Mouse (Mus musculus) CD4-positive, CD25-positive, alpha-beta regulatory T cell, adult 4 months (primary cell): ENCODE measurements around the gene 4930432M17Rik. TPM values are rescaled to one million over a fixed set of nuclear protein-coding genes. Genes with fewer than 3 reads are reported as not detected.

ENCODE experiments used
- ATAC-seq: one replicate; pipeline ENCODE4 v1.8.0; 2017
- polyA plus RNA-seq, 2 experiments: library from polyadenylated mRNA; unstranded; fragments of 100-300 nt; shearing (Covaris generic); gene quantifications; one replicate each; pipeline ENCODE4 v1.2.1; 2017

The 4930432M17Rik gene
- not detected for polyA plus RNA-seq

DNA sequence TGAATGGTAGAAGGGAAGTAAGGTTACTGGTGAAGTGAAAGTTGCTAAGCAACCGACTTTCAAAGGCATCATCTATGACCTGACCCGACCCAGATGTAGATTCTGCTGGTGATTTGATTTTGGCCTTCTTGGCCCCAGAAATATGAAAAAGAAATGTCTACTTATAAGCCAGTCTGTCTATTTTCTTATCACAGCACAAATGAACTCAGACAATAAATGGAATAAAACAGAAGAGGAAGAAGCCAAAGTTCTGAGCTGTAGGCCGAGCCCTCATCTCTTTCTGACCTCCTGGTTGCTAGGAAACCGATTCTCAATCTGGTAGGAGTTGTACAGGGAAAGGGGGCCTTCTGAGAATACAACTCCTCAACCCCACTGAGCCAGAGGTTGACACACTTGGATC, at the start of gene 4930432M17Rik:
4930432M17Rik (plus strand) TSS at position 301 of the 400 bp plus-strand sequence.
- ATAC-seq = no peak

- ATAC-seq = no peak
Measured at GRCm38 (mm10) chr3:121625662-121626061, 44.9 kb upstream of the 4930432M17Rik start.

- no peak for ATAC-seq
Measured at GRCm38 (mm10) chr3:121626273-121626672, 44.3 kb upstream of the 4930432M17Rik start.

DNA sequence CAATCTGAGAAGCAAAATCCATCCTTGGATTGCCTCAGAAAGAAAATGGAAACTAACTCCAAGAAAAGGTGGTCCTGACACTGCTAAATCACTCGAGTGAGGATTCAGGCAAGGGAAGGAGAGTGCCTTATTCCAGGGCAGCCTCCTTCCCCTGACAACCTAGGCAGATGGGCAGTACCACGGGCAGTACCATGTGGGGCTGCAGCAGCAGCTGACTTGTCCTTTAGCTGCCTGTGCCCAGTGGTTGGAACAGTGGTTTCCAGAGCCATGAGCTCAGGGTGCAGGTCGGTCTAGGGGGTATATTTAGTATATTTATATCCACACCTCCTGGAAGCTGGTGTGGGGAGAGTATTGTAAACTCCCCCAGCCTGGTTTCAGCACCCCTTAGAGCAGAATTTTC, 42.3 kb upstream of the 4930432M17Rik start:
- ATAC-seq = no peak

DNA sequence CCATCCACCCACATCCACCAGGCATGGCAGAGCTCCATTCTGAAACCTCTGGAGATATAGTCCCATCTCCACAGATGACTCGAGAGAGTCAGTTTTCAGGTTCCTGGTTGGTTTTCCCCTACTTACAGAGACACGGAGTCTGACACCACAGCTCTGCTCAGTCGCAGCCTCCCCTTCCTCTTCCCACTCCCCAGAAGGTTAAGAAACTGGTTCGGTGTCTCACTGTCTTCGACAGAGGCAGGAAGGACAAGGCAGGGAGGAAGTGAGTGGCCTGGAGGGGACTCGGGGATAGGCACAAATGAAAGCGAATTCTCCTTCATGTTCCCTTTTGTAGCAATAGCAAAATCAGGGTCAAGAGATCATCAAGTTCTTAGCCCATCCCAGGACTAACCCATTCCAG, 39.9 kb upstream of the 4930432M17Rik start:
- no peak for ATAC-seq

DNA sequence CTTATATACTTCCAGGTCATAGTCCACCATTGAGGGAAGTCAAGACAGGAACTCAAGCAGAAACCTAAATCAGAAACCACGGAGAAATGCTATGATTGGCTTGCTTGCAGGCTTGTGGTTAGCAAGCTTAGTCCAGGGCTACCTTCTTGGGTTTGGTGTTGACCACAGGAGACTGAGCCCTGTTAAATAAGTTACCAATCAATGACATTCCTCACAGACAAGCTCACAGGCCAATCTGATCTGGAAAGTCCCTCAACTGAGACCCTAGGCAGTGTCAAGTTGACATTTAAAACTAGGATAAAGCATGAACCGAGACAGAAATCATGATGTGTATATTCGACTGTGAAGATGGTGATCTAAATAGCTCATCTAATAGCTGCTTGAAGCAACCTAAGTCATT, 35.6 kb upstream of the 4930432M17Rik start:
- no peak for ATAC-seq

DNA sequence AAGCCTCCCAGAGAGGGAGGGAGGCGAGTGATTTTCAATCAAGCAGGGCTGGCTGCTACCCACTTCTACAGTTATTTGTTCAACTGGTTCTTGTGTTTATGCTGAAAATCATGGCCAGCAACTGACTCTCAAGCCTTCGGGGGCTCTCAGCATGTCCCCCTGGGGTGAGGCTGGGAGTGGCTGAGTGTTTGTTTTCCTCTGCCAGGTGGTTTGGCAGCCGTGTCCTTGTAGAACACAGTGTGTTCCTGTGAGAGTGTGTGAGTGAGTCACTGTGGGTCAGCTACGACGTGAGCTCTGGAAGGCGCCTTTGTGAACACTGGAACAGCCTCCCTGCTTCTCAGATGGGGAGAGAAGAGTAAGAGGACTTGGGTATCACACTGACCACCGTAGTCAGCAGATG, 35.1 kb upstream of the 4930432M17Rik start:
- ATAC-seq = no peak

GRCm38 (mm10) chr3:121636315-121636714, 34.2 kb upstream of the 4930432M17Rik start:
- no peak for ATAC-seq

DNA sequence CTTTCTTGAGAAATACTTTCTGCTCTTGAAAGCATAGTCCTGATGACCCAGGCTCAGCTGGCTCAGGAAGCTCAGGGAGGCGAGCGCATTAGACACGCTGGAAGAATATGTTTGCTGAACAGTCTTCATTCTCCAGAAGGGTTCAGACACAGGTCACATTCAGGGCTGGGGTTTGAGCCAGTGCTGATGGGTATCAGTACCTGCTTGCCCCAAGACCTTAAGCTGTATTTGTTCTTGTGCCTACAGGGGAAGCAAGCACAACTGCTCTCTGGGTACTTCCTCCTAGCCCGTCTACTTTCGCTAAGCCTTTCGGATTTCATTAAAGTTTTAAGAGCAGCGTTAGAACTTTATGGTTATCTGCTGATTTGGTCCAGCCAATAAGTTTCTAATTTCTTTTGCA, 33.8 kb upstream of the 4930432M17Rik start:
- ATAC-seq = no peak

- ATAC-seq = no peak
Measured at GRCm38 (mm10) chr3:121637792-121638191, 32.8 kb upstream of the 4930432M17Rik start.

DNA sequence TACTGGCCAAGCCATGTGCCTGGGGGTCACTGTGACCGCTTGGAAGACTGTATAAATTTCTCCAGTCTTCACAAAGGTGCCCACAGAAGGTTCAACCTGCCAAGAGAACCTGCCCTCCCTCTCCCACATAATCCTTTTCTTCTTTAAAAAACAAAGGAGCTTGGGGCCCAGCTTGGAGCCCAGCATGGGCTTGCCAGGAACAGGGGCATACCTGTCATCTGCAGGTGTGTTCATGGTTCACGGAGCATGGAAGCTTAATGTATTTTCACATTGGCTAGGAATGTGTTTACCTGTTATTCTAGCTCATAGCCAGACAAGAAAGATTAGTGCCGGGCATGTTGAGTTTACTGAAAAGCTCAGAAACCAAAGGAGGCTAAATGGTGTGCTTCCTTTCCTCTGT, 32.3 kb upstream of the 4930432M17Rik start:
- no peak for ATAC-seq

DNA sequence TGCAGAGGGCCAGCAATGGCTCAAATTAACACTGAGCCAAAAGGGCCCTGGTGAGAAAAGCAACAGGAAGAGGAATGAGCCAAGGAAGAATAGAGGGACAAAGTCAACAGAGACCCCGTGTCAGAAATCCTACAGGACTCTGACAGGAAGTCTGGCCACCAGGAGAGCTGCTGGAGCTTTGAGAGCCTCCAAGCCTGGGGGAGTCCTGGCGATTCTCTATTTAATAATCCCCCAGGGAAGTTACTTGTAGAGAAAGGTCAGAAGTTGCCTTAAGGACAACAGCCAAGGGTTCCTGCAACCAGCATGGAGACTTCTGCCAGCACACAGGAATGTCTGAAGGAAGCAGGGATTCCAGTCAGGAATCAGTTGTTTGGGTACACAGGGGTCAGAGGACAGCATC, 30.0 kb upstream of the 4930432M17Rik start:
- no peak for ATAC-seq

GRCm38 (mm10) chr3:121643236-121643635, 27.3 kb upstream of the 4930432M17Rik start:
- no peak for ATAC-seq

DNA sequence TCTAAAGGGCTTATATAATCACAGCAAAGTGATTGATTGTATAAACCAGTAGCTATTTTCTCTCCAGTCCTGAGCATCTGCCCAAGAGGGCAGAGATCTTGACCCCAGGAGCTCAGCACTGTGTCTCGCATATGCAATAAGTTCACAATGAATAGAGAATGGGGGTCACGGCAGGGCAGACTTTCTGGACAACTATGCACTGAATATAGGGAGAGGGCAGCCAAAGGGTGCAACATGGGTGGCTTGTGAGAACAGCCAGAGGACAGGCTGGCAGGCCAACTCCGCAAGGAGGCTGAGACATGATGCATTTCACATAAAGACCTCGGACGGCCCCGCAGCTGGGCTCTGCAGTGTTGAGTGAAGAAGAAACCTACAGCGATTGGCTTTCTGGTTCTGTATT, 25.1 kb upstream of the 4930432M17Rik start:
- ATAC-seq = no peak

DNA sequence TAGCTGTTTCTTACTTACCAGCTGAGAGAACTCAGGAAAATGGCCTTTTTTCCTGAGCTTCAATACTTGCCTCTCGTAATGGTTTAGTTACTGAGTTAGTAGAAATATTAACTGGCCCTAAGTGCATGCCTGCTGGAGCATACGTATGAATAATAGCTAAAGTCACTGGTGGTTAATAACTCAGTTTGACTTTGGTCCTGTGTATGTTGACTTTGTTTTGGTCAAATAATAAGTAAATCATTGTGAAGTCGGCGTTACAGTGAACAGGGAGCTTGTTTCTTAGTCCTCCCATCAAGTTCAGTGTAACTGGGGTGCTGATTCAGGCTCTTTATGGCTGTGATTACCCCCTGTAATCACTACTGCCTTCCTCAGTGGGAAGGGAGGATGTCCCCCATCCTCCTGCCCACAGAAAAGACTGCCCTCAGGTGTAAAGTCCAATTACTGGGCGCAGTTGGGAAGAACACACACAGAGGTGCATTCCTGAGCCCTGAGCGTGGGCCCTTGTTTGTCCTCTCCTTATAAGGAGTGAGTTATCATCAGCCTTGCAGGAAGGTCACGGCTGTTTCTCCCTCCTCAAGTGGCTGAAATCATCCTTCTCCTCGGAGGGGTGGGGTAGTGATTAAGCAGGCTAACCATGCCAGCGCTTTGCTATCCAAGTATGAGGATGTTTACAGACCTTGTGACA, 24.1 kb upstream of the 4930432M17Rik start:
- no peak for ATAC-seq

GRCm38 (mm10) chr3:121648238-121648778, 22.3 kb upstream of the 4930432M17Rik start:
- ATAC-seq = no peak

DNA sequence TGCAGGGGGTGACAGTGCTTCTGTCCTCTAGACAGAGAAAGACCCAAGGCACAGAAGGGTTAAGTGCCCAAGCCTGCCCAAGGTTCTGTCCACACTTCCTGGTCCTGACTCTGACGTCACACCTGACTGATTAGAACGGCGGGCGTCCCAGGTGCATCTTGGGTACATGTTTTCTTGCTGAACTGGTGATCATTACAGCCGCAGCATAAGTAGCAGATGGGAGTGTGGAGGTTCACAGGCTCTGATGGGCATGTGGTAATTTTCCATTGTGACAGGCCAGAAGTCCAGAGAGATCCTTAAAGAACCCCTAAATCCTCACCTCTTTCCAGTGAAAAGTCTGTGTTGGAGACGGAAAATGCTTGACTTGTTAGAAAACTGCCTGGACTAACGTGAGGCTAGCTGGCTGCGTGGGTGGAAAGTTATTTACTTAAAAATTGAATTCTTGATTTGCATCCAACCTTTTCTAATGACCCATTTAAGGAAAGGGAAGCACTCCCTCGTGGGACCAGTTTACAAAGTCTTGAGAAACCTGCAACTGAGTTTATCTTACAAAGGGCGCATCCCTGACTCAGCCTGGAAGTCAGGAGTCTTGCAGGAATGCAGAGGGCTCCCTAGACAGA, 20.4 kb upstream of the 4930432M17Rik start:
- no peak for ATAC-seq

GRCm38 (mm10) chr3:121651710-121652109, 18.9 kb upstream of the 4930432M17Rik start:
- ATAC-seq = no peak

DNA sequence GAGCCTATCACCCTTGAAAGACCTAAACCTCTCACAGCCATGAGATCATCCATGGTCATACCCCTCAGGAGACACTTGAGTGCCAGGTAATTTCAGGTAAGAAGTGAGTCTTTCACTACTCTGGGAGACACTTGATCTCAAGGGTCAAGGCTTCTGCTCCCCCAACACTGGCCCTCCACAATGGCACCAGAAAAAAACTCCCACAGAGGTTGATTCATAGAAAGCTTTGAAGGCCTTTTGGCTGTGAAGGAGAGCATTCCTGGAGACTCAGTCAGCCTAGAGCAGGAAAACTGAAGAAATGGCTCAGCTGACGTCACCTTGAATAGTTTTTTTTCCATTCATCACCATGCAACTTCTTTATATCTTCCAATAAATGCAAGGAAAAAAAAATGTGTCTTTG, 18.4 kb upstream of the 4930432M17Rik start:
- ATAC-seq = no peak

DNA sequence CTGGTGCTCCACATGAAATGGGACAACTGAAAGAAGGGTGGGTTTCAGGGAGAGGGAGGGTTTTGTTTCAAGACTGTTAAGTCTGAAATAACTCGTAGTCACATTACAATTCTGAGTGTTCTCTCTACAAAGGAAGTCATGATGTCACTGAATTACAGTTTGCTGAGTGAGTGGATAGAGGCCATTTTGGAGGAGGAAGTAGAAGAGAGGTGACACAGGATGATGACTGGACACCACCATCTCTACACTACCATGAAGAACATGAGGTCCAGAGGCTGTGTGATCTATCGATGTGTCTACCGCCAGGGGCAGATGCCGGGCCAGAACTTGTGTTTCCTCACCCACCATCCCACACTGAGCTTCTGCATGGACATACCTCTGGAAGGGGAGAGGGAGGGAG, 13.6 kb upstream of the 4930432M17Rik start:
- no peak for ATAC-seq

DNA sequence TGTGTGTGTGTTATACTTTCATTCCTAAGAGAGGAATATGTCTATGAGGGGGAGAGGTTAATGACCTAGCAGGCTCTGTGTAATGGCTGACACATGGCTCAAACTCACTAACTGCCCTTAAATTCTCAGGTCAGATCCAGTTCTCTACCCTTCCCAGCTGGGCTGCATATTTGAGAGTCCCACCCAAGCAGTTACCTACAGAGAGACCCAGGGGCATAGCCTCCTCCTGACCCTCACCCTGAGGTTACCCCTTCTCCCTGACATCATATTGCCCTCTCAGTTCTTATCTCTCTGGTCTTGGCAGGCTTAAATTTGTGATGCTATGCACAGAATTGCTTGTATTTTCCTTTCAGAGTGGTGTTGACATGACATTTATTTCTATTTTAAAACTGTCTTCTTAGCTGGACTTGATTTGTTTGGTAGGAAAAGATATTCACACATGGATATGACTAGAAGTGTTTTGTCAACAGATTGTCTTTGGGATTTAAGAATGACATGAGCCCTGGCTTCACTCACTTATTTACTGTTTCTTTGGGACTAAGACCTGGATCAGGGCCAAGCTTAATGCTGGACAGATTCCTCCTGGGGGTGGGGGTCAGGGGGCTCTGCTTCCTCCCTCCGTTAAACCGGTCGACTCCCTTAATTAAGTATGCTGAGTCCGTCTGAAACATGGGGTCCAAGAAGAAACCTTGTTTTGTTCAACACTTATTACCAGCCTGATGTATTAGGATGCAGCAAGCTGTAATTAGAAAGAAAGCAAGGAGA, 7.7 kb upstream of the 4930432M17Rik start:
- no peak for ATAC-seq

DNA sequence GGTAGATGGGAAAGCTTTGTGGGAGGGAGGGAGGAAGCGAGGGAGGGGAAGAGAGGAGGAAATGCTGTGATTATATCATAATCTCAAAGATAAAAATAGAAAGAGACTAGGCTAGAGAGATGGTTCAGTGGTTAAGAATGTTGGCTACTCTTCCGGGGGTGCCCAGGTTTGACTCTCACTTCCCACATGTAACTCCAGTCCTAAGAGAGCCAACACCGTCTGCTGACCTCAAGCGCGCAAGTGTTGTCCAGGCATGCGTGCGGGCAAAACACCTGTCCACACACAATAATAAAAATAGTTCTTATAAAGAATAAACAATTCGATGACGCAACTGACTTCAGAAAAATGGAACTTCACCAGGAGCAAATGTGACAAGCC, 7.1 kb upstream of the 4930432M17Rik start:
- ATAC-seq = no peak

DNA sequence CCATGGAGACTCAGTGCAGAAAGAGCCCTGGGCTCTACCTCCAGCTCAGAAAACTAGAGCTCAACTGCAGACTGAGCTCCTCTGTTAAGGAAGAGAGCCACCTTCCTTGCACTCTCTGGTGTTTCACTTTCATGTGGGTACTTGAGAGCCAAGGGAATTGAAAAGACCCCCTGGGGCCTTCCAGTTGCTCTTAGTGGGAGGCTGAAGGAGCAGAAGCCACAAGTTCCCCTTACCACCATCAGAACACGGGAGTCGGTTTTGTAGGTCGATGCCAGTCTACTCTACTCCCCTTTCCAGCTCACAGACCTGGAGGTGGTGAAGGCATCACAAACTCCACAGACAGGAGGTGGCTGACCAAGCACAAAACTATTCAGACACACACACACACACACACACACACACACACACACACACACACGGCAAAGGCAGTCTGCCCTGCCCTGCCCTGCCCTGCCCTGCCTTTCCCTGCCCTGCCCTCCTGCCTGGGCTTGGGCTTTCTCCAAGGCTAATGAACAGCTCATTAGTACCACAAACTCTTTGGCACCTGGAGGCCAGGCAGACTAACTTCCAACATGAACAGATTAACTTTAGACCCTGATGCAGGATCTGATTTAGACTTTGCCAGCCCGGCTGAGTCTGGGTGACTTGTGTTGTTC, 1.7 kb downstream of the 4930432M17Rik start:
- ATAC-seq = no peak
